Comparison of ENCODE assay signal across 8 mouse cellular contexts in the genomic region with DNA sequence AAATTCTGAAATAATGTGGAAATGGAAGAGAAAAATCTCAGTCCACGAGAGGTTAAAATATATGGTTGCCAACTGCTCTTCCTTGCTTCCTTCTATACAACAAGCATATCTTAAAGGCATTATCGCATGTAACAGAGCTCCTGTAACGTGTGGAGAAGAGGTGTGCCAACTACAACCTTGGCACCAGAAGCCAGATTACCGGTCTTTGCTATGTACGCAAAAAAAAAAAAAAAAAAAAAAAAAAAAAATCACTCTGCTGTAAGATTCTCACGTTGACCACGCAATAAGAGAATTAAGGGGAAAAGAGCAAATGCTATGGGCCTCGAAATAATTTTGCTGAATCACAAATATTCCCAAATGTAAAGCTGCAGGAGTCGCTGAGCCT. TPM values are rescaled to one million over a fixed set of nuclear protein-coding genes. Genes with fewer than 3 reads are reported as not detected.
A peak's percentile ranks its signal among the peaks of the same experiment; 100 is the strongest.
DNase-seq lines count a peak whose midpoint lies in the region; ATAC-seq and TF ChIP-seq lines count a peak whose summit lies in the region.

No protein-coding gene starts in this region.

- peak overlapping the region; percentile 68 for H3K4me2 ChIP-seq in embryonic facial prominence, embryonic 14.5 days (ENCODE audit: low read depth, low read length)
- peak overlapping the region; percentile 73 for H3K4me2 ChIP-seq in intestine, embryonic 16.5 days (ENCODE audit: low read depth, low read length)

- H3K27me3 ChIP-seq in embryonic facial prominence, embryonic 14.5 days (replicated peaks; ENCODE audit: control insufficient read depth, insufficient read depth, low read length), result no peaks in the 10 kb centered on the region
- no peaks in the 10 kb centered on the region for H3K27me3 ChIP-seq in intestine, embryonic 16.5 days (replicated peaks; ENCODE audit: control insufficient read depth, insufficient read depth, low read length)

- peak overlapping the region; percentile 86 for H3K9ac ChIP-seq in embryonic facial prominence, embryonic 14.5 days (ENCODE audit: low read depth, low read length)
- peak overlapping the region; percentile 94 for H3K9ac ChIP-seq in intestine, embryonic 16.5 days (ENCODE audit: low read depth, low read length)

- H3K4me1 ChIP-seq in lung, adult 2 months (ENCODE audit: control insufficient read depth, insufficient read depth, low read length), result no peaks in the 10 kb centered on the region
- peaks cover 6% of the 10 kb centered on the region; the same call in 1 of the 2 replicates for H3K4me1 ChIP-seq in embryonic facial prominence, embryonic 14.5 days (ENCODE audit: control insufficient read depth, insufficient read depth, low read length)
- 0 out of 2 replicates have a peak, but pooled peaks cover 3% of the 10 kb centered on the region for H3K4me1 ChIP-seq in intestine, embryonic 16.5 days (ENCODE audit: control insufficient read depth, insufficient read depth, low read length)

- DNase-seq in lung, adult 2 months, result no peak
- no peak for DNase-seq in lung, postnatal 4 days
- no peak for DNase-seq in embryonic facial prominence, embryonic 14.5 days (ENCODE audit: low spot score)
- DNase-seq in naive thymus-derived CD4-positive, alpha-beta T cell, adult 2 months (ENCODE audit: low read depth), result peak; percentile 13
- no peak for DNase-seq in cerebellum, postnatal 4 days (ENCODE audit: low spot score in 2 of 2)
- no peak for DNase-seq in cerebellum, postnatal 25 days
- DNase-seq in layer of hippocampus, postnatal 10 days (ENCODE audit: low spot score in 2 of 2), result no peak

- H3K36me3 ChIP-seq in embryonic facial prominence, embryonic 14.5 days (ENCODE audit: control insufficient read depth, insufficient read depth, low read length), result no peaks in the 10 kb centered on the region
- no peaks in the 10 kb centered on the region for H3K36me3 ChIP-seq in intestine, embryonic 16.5 days (ENCODE audit: control insufficient read depth, insufficient read depth, low read length)

- 3% methylated on average over 9 of the region's 9 CpGs for WGBS in lung, adult 2 months
- WGBS in embryonic facial prominence, embryonic 14.5 days, result 9% methylated on average over 9 of the region's 9 CpGs
- WGBS in intestine, embryonic 16.5 days, result 6% methylated on average over 9 of the region's 9 CpGs

- peak overlapping the region; percentile 87 for H3K4me3 ChIP-seq in lung, adult 2 months (replicated peaks; ENCODE audit: extremely low read depth, low read depth, low read length)
- H3K4me3 ChIP-seq in embryonic facial prominence, embryonic 14.5 days (ENCODE audit: low read depth, low read length), result peak overlapping the region; percentile 99
- H3K4me3 ChIP-seq in intestine, embryonic 16.5 days (ENCODE audit: low read length), result peak overlapping the region; percentile 100

- no peak for TF ChIP-seq CTCF in lung, adult 2 months (IDR thresholded peaks at IDR 0.05; ENCODE audit: insufficient read depth, low read length)

- no peak for TF ChIP-seq POLR2A in lung, adult 2 months (IDR thresholded peaks at IDR 0.05; ENCODE audit: borderline replicate concordance, extremely low read depth, low read depth, low read length)

- no peaks in the 10 kb centered on the region for H3K9me3 ChIP-seq in embryonic facial prominence, embryonic 14.5 days (ENCODE audit: control insufficient read depth, low read length)
- H3K9me3 ChIP-seq in intestine, embryonic 16.5 days (ENCODE audit: control insufficient read depth, low read length), result no peaks in the 10 kb centered on the region

- H3K27ac ChIP-seq in embryonic facial prominence, embryonic 14.5 days (replicated peaks; ENCODE audit: low read depth, low read length), result peak overlapping the region; percentile 87
- peak overlapping the region; percentile 58; the same call in 1 of the 2 replicates for H3K27ac ChIP-seq in intestine, embryonic 16.5 days (ENCODE audit: low read length)

- ATAC-seq in embryonic facial prominence, embryonic 14.5 days (ENCODE audit: low read depth), result no peak
- ATAC-seq in intestine, embryonic 16.5 days, result no peak

RNA-seq across cellular contexts. Expression of a gene that starts 0.9 kb away (rescaled TPM):
- 11.9 and 13.6 TPM in 2 replicates for polyA plus RNA-seq in lung, adult 2 months (2012; rRNA removed)
- 51.4 and 54.4 TPM in 2 replicates for polyA plus RNA-seq in embryonic facial prominence, embryonic 14.5 days (2014; fragmentation: Nextera tagmentation; extraction: Ambion mirVana)
- 37.4 and 39.3 TPM in 2 replicates for polyA plus RNA-seq in intestine, embryonic 16.5 days (2015; fragmentation: Nextera tagmentation; extraction: Ambion mirVana)
- 10 to 100 TPM; 67.8 to 70.3 TPM for total RNA-seq in layer of hippocampus, postnatal 10 days (2021)

RNA-seq across cellular contexts. Expression of a gene that starts 11.1 kb away (rescaled TPM):
- polyA plus RNA-seq in lung, adult 2 months (2012; rRNA removed), result 3.6 and 4.9 TPM in 2 replicates
- 47.1 and 48.6 TPM in 2 replicates for polyA plus RNA-seq in embryonic facial prominence, embryonic 14.5 days (2014; fragmentation: Nextera tagmentation; extraction: Ambion mirVana)
- 26.4 and 30.1 TPM in 2 replicates for polyA plus RNA-seq in intestine, embryonic 16.5 days (2015; fragmentation: Nextera tagmentation; extraction: Ambion mirVana)
- 10 to 100 TPM; 17.4 to 23.2 TPM for total RNA-seq in layer of hippocampus, postnatal 10 days (2021)
